Mouse (Mus musculus) spleen, postnatal 10 days (tissue): ENCODE measurements at regions not wholly inside any gene's neighbourhood (a gene's known extent, or its start where the extent isn't known, plus 50 kb on each side); places are given as distances from the start of the nearest gene placed in this dataset.

Experiments
- DNase-seq, 2 experiments: peaks; one replicate each; pipeline ENCODE4 v3.0.0; 2021 to 2022; ENCODE audit warnings: low spot score in 2 of 2

DNA sequence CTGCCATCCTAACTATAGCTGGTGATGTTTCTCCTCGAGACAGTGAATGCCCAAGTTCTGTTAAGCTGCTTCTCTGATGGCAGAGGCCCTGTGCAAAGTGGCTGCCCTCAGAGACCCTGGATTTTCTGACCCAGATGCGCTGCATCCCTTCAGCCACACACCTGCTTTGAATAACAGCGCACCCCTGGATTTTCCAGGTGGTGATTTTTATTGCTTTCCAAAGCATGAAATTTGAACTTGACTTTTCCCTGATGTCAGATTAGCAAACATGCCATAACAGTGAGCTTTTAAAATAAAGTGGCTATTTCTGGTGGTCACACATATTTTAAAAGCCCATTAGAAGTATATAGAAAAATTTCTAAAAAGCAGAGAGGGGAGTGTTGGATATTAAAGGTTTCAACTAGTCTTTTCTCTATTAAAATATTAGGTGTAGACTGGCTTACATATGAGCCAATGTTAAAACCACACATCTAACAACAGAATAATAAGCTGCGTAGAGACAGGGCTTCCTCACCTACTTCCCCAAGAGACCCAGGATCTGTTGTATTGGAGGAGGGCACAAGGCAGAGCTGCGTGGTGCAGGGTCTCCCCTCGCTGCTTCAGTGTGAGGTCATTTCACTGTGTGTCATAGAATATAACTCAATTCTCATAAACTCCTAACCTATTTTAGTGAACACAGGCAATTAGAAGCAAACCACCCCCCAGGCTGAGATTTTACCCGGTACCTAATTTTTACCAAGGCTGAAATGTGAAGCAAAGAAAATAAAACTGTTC, 280.3 kb downstream of the Ccdc91 start:
- no peak for DNase-seq

- DNase-seq = no peak
Measured at GRCm38 (mm10) chr6:147759485-147759884, 283.9 kb downstream of the Ccdc91 start.

DNA sequence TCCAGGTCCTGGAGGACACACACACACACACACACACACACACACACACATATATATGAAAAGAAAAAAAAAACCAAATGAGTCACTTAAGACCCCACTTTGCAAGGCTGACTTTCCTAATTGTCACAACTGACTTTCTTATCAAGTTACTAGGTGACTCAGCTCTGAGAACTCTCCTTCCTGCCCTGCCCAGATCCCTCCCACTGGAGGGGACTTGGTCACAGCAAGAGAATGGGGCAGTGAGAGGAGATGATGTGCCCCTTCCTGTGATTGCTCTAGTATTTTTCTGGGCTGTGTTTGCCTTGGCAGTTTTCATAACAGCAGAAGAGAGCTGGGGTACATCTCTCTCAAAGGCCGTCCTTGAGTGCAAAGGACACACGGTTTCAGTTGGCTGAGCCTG, 284.5 kb downstream of the Ccdc91 start:
- no peak for DNase-seq

- DNase-seq = no peak
Measured at GRCm38 (mm10) chr6:147765241-147765640, 281.8 kb upstream of the Far2 start.

DNA sequence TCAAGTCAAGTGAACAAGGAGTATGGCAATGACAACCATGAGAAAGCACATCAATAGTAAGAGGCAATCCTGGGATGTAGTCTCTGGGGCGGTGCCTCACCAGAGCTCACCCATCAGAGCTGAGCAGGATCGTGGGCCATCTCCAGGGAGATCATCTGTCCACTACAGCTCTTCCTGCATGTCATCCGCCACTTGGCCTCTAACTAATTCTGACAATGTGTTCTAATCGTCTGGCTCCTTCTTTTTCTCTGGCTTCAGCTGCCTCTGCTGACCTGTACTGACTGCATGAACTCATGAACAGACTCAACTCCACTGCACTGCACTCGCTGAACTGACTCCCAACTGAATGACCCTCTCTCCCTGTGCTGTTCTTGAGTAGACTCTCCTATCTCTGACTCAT, 277.9 kb upstream of the Far2 start:
- no peak for DNase-seq

- no peak for DNase-seq
Measured at GRCm38 (mm10) chr6:147770034-147770433, 277.0 kb upstream of the Far2 start.

GRCm38 (mm10) chr6:147771411-147771810, 275.6 kb upstream of the Far2 start:
- DNase-seq = no peak

GRCm38 (mm10) chr6:147773904-147774303, 273.2 kb upstream of the Far2 start:
- no peak for DNase-seq

- DNase-seq = no peak
Measured at GRCm38 (mm10) chr6:147774626-147775025, 272.4 kb upstream of the Far2 start.

- no peak for DNase-seq
Measured at GRCm38 (mm10) chr6:147779466-147779865, 267.6 kb upstream of the Far2 start.

DNA sequence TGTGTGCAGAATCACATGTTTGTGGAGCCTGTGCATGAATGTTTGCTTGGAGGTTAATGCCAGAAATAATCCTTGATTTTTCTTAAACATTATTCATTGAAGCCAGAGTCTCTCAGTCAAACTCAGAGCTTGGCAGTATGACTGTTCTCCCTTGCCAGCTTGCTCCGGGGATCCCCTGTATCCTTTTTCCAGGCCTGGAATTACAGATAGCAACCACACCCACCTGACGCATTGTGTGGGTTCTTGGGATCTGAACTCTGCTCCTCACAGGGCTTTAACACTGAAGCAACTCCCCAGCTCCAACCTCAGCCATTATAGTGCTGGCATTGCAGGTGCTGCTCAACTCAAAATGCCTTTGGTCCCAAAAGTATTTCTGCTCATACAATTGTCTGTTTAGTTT, 262.8 kb upstream of the Far2 start:
- no peak for DNase-seq

DNA sequence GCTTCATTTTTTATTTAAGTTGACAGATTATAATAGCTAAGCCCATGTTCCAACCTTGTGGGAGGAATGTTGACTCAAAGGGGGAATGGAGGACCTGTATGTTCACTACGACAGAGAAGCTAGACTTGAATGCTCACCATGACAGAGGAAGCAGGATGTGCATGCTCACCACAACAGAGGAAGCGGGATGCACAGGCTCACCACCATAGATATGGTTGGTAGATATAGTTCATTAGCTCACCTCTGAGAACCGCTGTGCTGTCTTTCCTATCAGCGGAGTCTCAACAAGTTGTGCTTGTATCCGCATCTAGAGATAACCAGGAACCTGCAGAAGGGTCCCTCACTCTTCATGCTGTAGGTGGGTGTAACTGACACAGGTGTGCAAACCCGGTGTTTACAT, 262.2 kb upstream of the Far2 start:
- no peak for DNase-seq

GRCm38 (mm10) chr6:147788095-147788494, 259.0 kb upstream of the Far2 start:
- DNase-seq = no peak

GRCm38 (mm10) chr6:147789112-147789511, 257.9 kb upstream of the Far2 start:
- no peak for DNase-seq

DNA sequence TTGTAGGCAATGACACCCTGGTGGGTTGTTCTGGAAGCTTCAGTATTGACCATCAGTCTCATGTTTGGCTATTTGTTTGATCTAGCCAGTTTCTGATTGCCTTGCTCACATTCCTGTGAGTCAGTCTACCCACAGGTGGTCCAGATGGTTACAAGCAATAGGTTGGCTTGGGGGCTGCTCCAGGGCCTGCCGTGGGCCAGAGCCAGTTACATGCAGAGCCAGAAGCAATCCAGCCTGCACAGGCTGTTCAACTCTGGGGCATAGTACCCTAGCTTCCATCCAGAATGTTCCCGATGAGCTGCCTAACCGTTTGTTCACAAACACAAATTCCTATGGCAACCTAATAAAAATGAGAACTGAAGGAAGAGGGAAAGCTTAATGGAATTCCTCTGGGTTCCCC, 253.2 kb upstream of the Far2 start:
- DNase-seq = no peak

- no peak for DNase-seq
Measured at GRCm38 (mm10) chr6:147794351-147794750, 252.7 kb upstream of the Far2 start.

DNA sequence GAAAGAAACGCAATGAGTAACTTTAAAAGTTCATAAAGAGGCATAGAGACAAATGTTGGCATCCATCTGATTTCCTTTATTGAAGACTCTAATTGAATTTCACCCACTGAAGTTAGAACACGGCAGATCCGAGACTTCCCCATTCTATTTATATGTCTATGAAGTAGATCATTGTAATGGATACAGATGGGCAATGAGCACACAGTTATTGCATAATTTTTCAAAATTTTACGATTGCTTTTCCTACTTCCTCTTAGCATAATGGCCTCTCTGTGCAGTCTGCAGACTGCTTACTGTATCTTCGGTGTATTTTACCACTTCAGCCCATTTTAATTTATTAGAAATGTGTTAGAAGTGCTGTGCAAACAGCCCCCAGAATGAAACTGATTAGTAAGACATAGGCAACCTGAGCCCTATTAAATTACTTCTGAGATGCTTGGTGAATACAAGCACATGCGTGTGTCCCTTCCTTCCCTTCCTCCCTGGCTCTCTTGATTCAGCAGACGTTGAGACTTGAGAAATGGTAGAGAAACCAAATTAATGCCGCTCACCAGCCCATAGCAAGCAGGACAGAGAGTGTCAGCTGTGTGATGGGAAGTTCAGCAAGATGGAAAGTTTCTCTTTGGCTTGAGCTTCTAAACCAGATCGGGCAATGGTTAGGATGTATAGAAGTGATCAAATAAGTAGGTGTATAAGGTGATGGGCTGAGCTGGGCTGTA, 247.9 kb upstream of the Far2 start:
- no peak for DNase-seq

DNA sequence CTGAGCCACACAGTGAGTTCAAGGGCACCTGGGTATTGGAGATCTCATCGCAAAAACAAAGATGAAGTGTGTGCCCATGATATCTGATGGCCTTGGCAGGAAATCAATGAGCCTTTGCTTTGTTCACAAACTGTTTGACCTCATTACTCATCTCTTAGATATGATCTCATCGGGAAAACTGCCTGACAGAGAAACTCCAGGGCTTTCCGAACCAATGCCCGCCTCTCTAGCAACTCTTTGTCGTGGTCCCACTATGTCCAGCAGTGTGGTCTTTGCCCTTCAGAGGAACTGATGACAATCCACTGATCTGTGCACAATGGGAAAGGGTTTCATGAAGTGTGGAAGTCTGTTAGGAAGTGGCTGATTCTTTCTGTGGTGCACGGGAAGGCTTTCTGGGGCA, 247.2 kb upstream of the Far2 start:
- no peak for DNase-seq

- no peak for DNase-seq
Measured at GRCm38 (mm10) chr6:147800846-147801245, 246.2 kb upstream of the Far2 start.

GRCm38 (mm10) chr6:147803893-147804292, 243.2 kb upstream of the Far2 start:
- no peak for DNase-seq

DNA sequence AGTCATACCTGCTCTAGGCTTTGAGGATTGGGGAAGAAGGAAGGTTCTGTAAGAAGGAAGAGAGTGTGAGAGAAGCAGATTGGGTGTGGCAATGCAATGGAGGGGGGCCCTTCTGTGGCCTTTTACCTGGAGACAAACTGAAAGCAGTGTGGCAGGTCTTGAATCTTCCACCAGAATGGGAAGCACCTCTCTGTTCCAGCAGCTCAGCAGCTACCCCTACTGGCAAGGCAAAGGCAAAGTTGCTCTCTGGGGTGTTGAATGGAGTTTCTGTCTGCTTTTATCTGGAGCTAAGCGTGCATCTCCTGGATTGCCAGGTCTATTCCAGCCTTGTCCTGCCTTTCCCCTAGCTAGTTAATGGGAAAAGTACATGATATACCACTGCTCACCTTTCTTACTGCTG, 236.3 kb upstream of the Far2 start:
- DNase-seq = peak in 1 of 2 experiments; percentile 41

DNA sequence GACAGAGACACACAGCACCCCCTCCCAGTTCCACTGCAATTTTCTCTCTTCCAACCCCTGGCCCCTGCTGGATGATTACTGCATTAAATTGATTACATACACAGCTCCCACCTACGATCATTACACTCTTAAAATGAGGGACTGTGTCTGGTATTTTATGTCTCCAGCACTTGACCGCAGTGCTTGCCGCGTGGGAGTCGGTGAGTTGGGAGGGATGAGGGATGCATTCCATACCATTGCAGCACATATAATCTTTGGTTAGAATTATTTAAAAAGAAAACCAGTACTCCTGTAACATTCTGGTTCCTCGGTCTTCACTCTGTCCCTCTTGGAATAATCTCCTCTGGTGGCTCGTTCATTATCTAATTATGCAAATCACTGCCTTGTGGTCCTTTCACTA, 230.2 kb upstream of the Far2 start:
- no peak for DNase-seq

DNA sequence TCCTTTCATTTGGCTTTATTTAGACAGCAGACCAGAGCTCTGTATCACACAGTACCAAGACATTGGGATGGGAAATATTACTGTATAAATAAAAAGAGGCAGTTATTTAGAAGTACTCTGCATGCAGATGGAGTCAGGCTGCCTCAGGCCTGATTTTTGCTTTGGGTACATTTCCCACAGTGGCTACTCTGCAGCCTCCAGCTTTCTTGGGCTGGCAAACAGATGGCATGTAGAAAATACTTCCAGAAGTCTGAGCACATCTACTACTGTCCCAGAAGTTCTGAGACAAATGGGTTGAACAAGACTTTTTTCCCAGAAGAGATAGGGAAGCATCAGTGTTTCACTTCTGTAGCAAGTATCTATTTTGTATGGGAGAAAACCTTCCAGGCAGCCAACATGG, 229.8 kb upstream of the Far2 start:
- no peak for DNase-seq
